Mouse (Mus musculus) mammary gland, adult 2 months (tissue): ENCODE results near the gene Itih1. TPM values are rescaled to one million over a fixed set of nuclear protein-coding genes. Genes with fewer than 3 reads are reported as not detected.

Experiments
- polyA plus RNA-seq: library from polyadenylated mRNA; depleted of rRNA; stranded (reverse); fragments of >200 nt; gene quantifications from 2 replicates; pipeline ENCODE4 v1.2.3, GENCODE M21; 2012; ENCODE audit warnings: low replicate concordance; rRNA removed

Gene Itih1
- 0.07 and 0.51 TPM in 2 replicates for polyA plus RNA-seq

DNA sequence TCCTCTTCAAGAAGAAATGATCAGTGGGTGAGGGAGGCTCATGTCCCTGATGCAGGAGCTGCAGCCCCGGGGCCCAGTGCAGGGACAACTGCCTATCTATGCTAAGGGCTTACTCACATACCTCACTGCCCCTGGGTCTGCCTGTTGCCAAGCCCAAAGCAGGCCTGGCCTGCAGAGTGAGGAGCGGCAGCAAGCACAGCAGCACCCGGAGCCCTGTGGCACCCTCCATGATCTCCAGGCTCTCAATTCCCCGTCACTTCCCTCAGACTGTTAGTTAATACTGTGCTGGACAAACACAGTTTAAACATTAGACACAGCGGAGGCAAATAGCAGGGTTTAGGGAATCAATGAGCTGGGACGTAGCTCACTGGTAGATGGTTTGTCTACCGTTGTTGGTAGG lies at the start of gene Itih1:
Itih1 (minus strand) TSS at position 252 of the 400 bp plus-strand sequence.

GRCm38 (mm10) chr14:30951154-30951825 lies 8.2 kb upstream of the Itih1 start, which contains the start of gene Nek4:
Nek4 (plus strand) TSS chr14:30951377.

DNA sequence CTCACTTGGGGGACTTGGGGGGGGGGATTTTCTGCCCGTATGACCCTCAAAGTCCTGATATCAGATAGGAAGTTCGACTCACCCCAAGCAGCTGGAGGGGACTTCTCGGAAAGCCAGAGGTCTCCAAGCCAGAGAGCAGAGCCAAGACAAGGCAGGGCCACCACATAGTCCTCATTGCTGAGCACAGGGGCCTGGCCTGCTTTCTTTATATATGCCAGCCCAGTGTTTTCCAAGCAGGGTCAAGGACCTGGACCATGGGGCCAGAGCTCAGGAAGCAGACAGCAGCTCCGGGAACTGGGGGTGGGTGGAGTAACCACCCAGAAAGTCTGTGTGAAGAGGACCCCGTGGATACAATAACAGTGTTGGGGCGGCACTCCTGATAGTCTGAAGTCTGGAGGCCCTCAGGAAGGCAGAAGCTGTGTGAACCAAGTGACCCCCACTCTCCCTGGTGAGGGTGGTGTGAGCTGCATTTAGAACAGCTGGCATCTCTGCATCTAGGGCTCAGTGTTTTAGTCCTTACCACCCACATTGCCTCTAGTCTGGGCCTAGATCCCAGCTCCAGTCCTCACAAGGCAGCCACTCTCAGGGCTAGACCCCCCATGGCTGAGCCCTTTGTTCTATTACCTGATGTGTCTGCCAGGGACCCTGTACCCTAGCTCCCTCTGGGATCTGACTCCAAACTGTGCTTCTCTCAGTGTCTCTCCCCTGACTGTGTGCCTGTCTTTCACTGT lies 19.5 kb downstream of the Itih1 start, which contains the start of gene Itih3:
Itih3 (minus strand) TSS at position 386 of the 731 bp plus-strand sequence.

GRCm38 (mm10) chr14:30886204-30886603 lies 56.9 kb downstream of the Itih1 start, which contains the start of gene Itih4:
Itih4 (plus strand) TSS chr14:30886476.

Other genes with a start within 250 kb of the Itih1 start
- gene Sfmbt1, start 228.4 kb downstream of the Itih1 start, polyA plus RNA-seq, result 0.94 and 2.0 TPM in 2 replicates
- 30.1 and 31.8 TPM in 2 replicates for gene Tmem110, start 117.7 kb downstream of the Itih1 start, polyA plus RNA-seq
- 18.6 and 24.0 TPM in 2 replicates for gene Mustn1, start 64.1 kb downstream of the Itih1 start, polyA plus RNA-seq
- 1.4 and 2.4 TPM in 2 replicates for gene Itih4, start 56.8 kb downstream of the Itih1 start, polyA plus RNA-seq
- 0.49 and 1.3 TPM in 2 replicates for gene Itih3, start 19.5 kb downstream of the Itih1 start, polyA plus RNA-seq
- 3.9 and 4.2 TPM in 2 replicates for gene Nek4, start 8.1 kb upstream of the Itih1 start, polyA plus RNA-seq
- 13.0 and 24.7 TPM in 2 replicates for gene Glt8d1, start 58.1 kb upstream of the Itih1 start, polyA plus RNA-seq
- gene Spcs1, start 58.4 kb upstream of the Itih1 start, polyA plus RNA-seq, result 79.5 and 175 TPM in 2 replicates
- gene Pbrm1, start 75.8 kb upstream of the Itih1 start, polyA plus RNA-seq, result 12.5 and 15.2 TPM in 2 replicates
- 10.4 and 25.8 TPM in 2 replicates for gene Gnl3, start 75.9 kb upstream of the Itih1 start, polyA plus RNA-seq
- gene Smim4, start 185.7 kb upstream of the Itih1 start, polyA plus RNA-seq, result 66.4 and 72.9 TPM in 2 replicates
- 27.5 and 43.4 TPM in 2 replicates for gene Nt5dc2, start 187.8 kb upstream of the Itih1 start, polyA plus RNA-seq
- 134 and 138 TPM in 2 replicates for gene Stab1, start 225.4 kb upstream of the Itih1 start, polyA plus RNA-seq